Mouse (Mus musculus) intestine, embryonic 14.5 days (tissue): ENCODE results near the gene Olfr794. TPM values are rescaled to one million over a fixed set of nuclear protein-coding genes. Genes with fewer than 3 reads are reported as not detected.

Experiments
- ATAC-seq: fragments of 200-750 bp; cut with Nextera tagmentation; replicated peaks from 2 replicates; pipeline ENCODE4 v1.8.0; 2017; ENCODE audit warnings: low read depth, moderate number of reproducible peaks, moderate TSS enrichment, moderate library complexity; ENCODE audit not compliant: low FRiP score, low TSS enrichment
- DNase-seq: peaks from one replicate; pipeline ENCODE4 v3.0.0-alpha.2; 2018; ENCODE audit warnings: low spot score
- H3K27ac ChIP-seq: fragments of 300-500 bp; sonication (generic); 2 replicates; pipeline ENCODE4 v1.5.1; 2014; ENCODE audit warnings: low read depth, mild to moderate bottlenecking, control low read depth
- H3K27me3 ChIP-seq: fragments of 300-500 bp; sonication (generic); replicated peaks from 2 replicates; pipeline ENCODE4 v1.6.1; 2014; ENCODE audit warnings: low read length, control low read depth; ENCODE audit not compliant: control insufficient read depth, insufficient read depth
- H3K36me3 ChIP-seq: fragments of 300-500 bp; sonication (generic); 2 replicates; pipeline ENCODE4 v1.6.1; 2014; ENCODE audit warnings: low read length, control low read depth; ENCODE audit not compliant: control insufficient read depth, insufficient read depth
- H3K4me1 ChIP-seq: fragments of 300-500 bp; sonication (generic); replicated peaks from 2 replicates; pipeline ENCODE4 v1.6.1; 2014; ENCODE audit warnings: low read length, control low read depth, mixed read lengths; ENCODE audit not compliant: control insufficient read depth, insufficient read depth
- H3K4me2 ChIP-seq: fragments of 300-500 bp; sonication (generic); 2 replicates; pipeline ENCODE4 v1.6.1; 2014; ENCODE audit warnings: low read length
- H3K4me3 ChIP-seq: fragments of 300-500 bp; sonication (generic); 2 replicates; pipeline ENCODE4 v1.5.1; 2014; ENCODE audit warnings: low read depth, low read length, control low read depth, mixed read lengths
- H3K9ac ChIP-seq: fragments of 300-500 bp; sonication (generic); 2 replicates; pipeline ENCODE4 v1.6.1; 2014; ENCODE audit warnings: mild to moderate bottlenecking, low read length
- H3K9me3 ChIP-seq: fragments of 300-500 bp; sonication (generic); 2 replicates; pipeline ENCODE4 v1.6.1; 2016; ENCODE audit warnings: low read length, control low read depth; ENCODE audit not compliant: control insufficient read depth
- WGBS: fragments of 180-500 bp; shearing (Covaris S2); extraction: QIAGEN DNeasy Blood & Tissue Kit; methylation state at CpG from one replicate; pipeline ENCODE4 v1.1.7; 2014; 5-methylcytosine and 5-hydroxymethylcytosine counted together
- microRNA-seq: library from miRNA; unstranded; fragments of <30 nt; microRNA quantifications from one replicate; pipeline ENCODE4, GENCODE M21; 2016
- polyA plus RNA-seq: library from polyadenylated mRNA; unstranded; fragments of >200 nt; fragmentation: Nextera tagmentation; extraction: Ambion mirVana; gene quantifications from 2 replicates; pipeline ENCODE4 v1.2.1, GENCODE M21; 2014

The Olfr794 gene
- polyA plus RNA-seq = not detected in 2 replicates

- ATAC-seq (no peak), DNase-seq (no peak)
- Histone ChIP-seq H3K4me2 (no peak within 1 kb of the TSS), H3K27me3 (no peaks in the 10 kb centered on the region), H3K4me1 (no peaks in the 10 kb centered on the region), H3K9me3 (no peaks in the 10 kb centered on the region), H3K36me3 (no peaks in the 10 kb centered on the region), H3K4me3 (no peak within 1 kb of the TSS), H3K9ac (no peak within 1 kb of the TSS), H3K27ac (no peak within 1 kb of the TSS)
- WGBS = 83% methylated on average over 2 of the region's 2 CpGs
These were observed at the start of gene Olfr794 for GRCm38 (mm10) chr10:129567355-129567754. TSS of gene Olfr794 (plus strand) at chr10:129567655.

GRCm38 (mm10) chr10:129521492-129521891 lies 46.0 kb upstream of the Olfr794 start, which contains the start of gene Olfr791:
TSS of gene Olfr791 (plus strand) at chr10:129521792.
- no peaks in the 10 kb centered on the region for H3K36me3 ChIP-seq
- no peak within 1 kb of the TSS for H3K9ac ChIP-seq
- no peak within 1 kb of the TSS for H3K4me3 ChIP-seq
- H3K9me3 ChIP-seq = no peaks in the 10 kb centered on the region
- H3K4me1 ChIP-seq = no peaks in the 10 kb centered on the region
- DNase-seq (no peak), ATAC-seq (no peak)
- H3K4me2 ChIP-seq = no peak within 1 kb of the TSS
- 70% methylated on average over 3 of the region's 3 CpGs for WGBS
- H3K27ac ChIP-seq = no peak within 1 kb of the TSS
- H3K27me3 ChIP-seq = no peaks in the 10 kb centered on the region

GRCm38 (mm10) chr10:129538862-129539261 lies 28.6 kb upstream of the Olfr794 start, which contains the start of gene Olfr792:
TSS of gene Olfr792 (plus strand) at chr10:129539162.
- Histone ChIP-seq H3K4me3 (no peak within 1 kb of the TSS), H3K27ac (no peak within 1 kb of the TSS), H3K9me3 (no peaks in the 10 kb centered on the region), H3K27me3 (no peaks in the 10 kb centered on the region), H3K4me1 (no peaks in the 10 kb centered on the region), H3K9ac (no peak within 1 kb of the TSS), H3K4me2 (no peak within 1 kb of the TSS), H3K36me3 (no peaks in the 10 kb centered on the region)
- DNase-seq (no peak), ATAC-seq (no peak)
- WGBS = 85% methylated on average over 1 of the region's 1 CpGs

- ATAC-seq = no peak
- H3K9me3 ChIP-seq = no peaks in the 10 kb centered on the region
- H3K27ac ChIP-seq = no peak overlapping the region
- no peaks in the 10 kb centered on the region for H3K36me3 ChIP-seq
- no peaks in the 10 kb centered on the region for H3K27me3 ChIP-seq
- no peaks in the 10 kb centered on the region for H3K4me1 ChIP-seq
- H3K9ac ChIP-seq = no peak overlapping the region
- DNase-seq = no peak
- H3K4me2 ChIP-seq = no peak overlapping the region
- no peak overlapping the region for H3K4me3 ChIP-seq
- 55% methylated on average over 1 of the region's 1 CpGs for WGBS
These were observed 18.1 kb upstream of the Olfr794 start for GRCm38 (mm10) chr10:129549354-129549753.

GRCm38 (mm10) chr10:129577066-129577465 lies 9.6 kb downstream of the Olfr794 start:
- no peaks in the 10 kb centered on the region for H3K27me3 ChIP-seq
- no peak for DNase-seq
- H3K9me3 ChIP-seq = no peaks in the 10 kb centered on the region
- no peaks in the 10 kb centered on the region for H3K36me3 ChIP-seq
- whole genome bisulfite sequencing = 60% methylated on average over 1 of the region's 1 CpGs
- H3K9ac ChIP-seq = no peak overlapping the region
- H3K4me3 ChIP-seq = no peak overlapping the region
- no peak overlapping the region for H3K27ac ChIP-seq
- ATAC-seq = no peak
- H3K4me1 ChIP-seq = no peaks in the 10 kb centered on the region
- H3K4me2 ChIP-seq = no peak overlapping the region

- Histone ChIP-seq H3K27ac (no peak within 1 kb of the TSS), H3K4me1 (no peaks in the 10 kb centered on the region), H3K4me3 (no peak within 1 kb of the TSS), H3K4me2 (no peak within 1 kb of the TSS), H3K36me3 (no peaks in the 10 kb centered on the region), H3K9me3 (no peaks in the 10 kb centered on the region), H3K9ac (no peak within 1 kb of the TSS), H3K27me3 (no peaks in the 10 kb centered on the region)
- ATAC-seq = no peak
- WGBS = 91% methylated on average over 1 of the region's 1 CpGs
- DNase-seq = no peak
These were observed 45.0 kb downstream of the Olfr794 start, which contains the start of gene Olfr796 for GRCm38 (mm10) chr10:129612470-129612869. TSS of gene Olfr796 (minus strand) at chr10:129612570.

- Histone ChIP-seq H3K27ac (no peak overlapping the region), H3K9me3 (no peaks in the 10 kb centered on the region), H3K4me2 (no peak overlapping the region), H3K27me3 (no peaks in the 10 kb centered on the region), H3K4me1 (no peaks in the 10 kb centered on the region), H3K36me3 (no peaks in the 10 kb centered on the region), H3K4me3 (no peak overlapping the region), H3K9ac (no peak overlapping the region)
- ATAC-seq (no peak), DNase-seq (no peak)
- 24% methylated on average over 1 of the region's 1 CpGs for WGBS
These were observed 54.3 kb downstream of the Olfr794 start for GRCm38 (mm10) chr10:129621724-129622123.

Small RNA genes lying within 50 kb of the gene (microRNA-seq; reads per million reads assigned to microRNA genes)
- not detected for gene Gm23252

Other genes starting within 250 kb of the Olfr794 start
- not detected in 2 replicates for gene Olfr780, start 249.5 kb upstream of the Olfr794 start, polyA plus RNA-seq
- gene Olfr781, start 238.8 kb upstream of the Olfr794 start, polyA plus RNA-seq = not detected in 2 replicates
- gene Olfr782, start 218.8 kb upstream of the Olfr794 start, polyA plus RNA-seq = not detected in 2 replicates
- gene Olfr784, start 183.6 kb upstream of the Olfr794 start, polyA plus RNA-seq = 0.11 and 0.20 TPM in 2 replicates
- not detected in 2 replicates for gene Olfr785, start 162.2 kb upstream of the Olfr794 start, polyA plus RNA-seq
- not detected in 2 replicates for gene Olfr786, start 140.3 kb upstream of the Olfr794 start, polyA plus RNA-seq
- not detected in 2 replicates for gene Olfr787, start 105.8 kb upstream of the Olfr794 start, polyA plus RNA-seq
- gene Olfr788, start 96.7 kb upstream of the Olfr794 start, polyA plus RNA-seq = not detected in 2 replicates
- not detected in 2 replicates for gene Olfr789, start 82.9 kb upstream of the Olfr794 start, polyA plus RNA-seq
- not detected in 2 replicates for gene Olfr790, start 69.2 kb upstream of the Olfr794 start, polyA plus RNA-seq
- not detected in 2 replicates for gene Olfr791, start 45.9 kb upstream of the Olfr794 start, polyA plus RNA-seq
- not detected in 2 replicates for gene Olfr792, start 28.5 kb upstream of the Olfr794 start, polyA plus RNA-seq
- gene Olfr796, start 44.9 kb downstream of the Olfr794 start, polyA plus RNA-seq = not detected in 2 replicates
- not detected in 2 replicates for gene Olfr798, start 60.3 kb downstream of the Olfr794 start, polyA plus RNA-seq
- not detected in 2 replicates for gene Olfr799, start 69.8 kb downstream of the Olfr794 start, polyA plus RNA-seq
- not detected in 2 replicates for gene Olfr800, start 90.0 kb downstream of the Olfr794 start, polyA plus RNA-seq
- not detected in 2 replicates for gene Olfr801, start 106.2 kb downstream of the Olfr794 start, polyA plus RNA-seq
- not detected in 2 replicates for gene Olfr802, start 120.5 kb downstream of the Olfr794 start, polyA plus RNA-seq
- not detected in 2 replicates for gene Olfr803, start 126.6 kb downstream of the Olfr794 start, polyA plus RNA-seq
- gene Olfr804, start 135.6 kb downstream of the Olfr794 start, polyA plus RNA-seq = not detected in 2 replicates
- not detected in 2 replicates for gene Olfr805, start 161.7 kb downstream of the Olfr794 start, polyA plus RNA-seq
- gene Olfr806, start 174.3 kb downstream of the Olfr794 start, polyA plus RNA-seq = not detected in 2 replicates
- gene Olfr807, start 190.1 kb downstream of the Olfr794 start, polyA plus RNA-seq = not detected in 2 replicates
- not detected in 2 replicates for gene Olfr808, start 197.8 kb downstream of the Olfr794 start, polyA plus RNA-seq
- gene Olfr809, start 207.0 kb downstream of the Olfr794 start, polyA plus RNA-seq = not detected in 2 replicates
- gene Olfr810, start 227.3 kb downstream of the Olfr794 start, polyA plus RNA-seq = not detected in 2 replicates
- not detected in 2 replicates for gene Olfr811, start 236.7 kb downstream of the Olfr794 start, polyA plus RNA-seq